Mouse (Mus musculus): Measurements from ENCODE around the gene Gipc3.

DNA sequence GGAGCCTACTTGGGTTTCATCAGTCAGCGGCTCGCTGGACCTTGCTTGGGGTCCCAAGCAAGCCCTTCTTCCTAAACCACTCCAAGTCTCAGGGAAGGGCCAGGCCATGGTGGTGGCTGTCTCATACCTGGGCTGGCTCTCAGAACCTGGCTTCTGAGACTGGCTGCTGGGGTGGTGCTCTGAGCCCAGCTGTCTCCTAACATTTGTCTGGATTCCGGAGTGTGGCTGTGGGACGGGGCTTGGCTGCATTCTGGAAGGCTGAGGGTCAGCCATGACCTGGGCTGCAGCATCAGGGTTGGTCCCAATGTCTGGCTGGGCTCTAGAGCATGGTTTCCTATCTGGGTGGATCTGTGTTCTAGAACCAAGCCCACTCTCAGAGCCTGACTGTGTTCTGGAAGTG, 6.5 kb downstream of the Gipc3 start:
- TF ChIP-seq CTCF (IDR thresholded peaks at IDR 0.05; ENCODE audit: borderline replicate concordance, control insufficient read depth, extremely low read depth, insufficient read depth, low read length, poor library complexity) (no peak), POLR2A (IDR thresholded peaks at IDR 0.05; ENCODE audit: control insufficient read depth, extremely low read depth, insufficient read depth, low read length, poor library complexity) (no peak)

Data from thymus, adult 2 months (tissue).